Mouse (Mus musculus): ENCODE measurements around the gene Gdf2.

The Gdf2 gene

DNA sequence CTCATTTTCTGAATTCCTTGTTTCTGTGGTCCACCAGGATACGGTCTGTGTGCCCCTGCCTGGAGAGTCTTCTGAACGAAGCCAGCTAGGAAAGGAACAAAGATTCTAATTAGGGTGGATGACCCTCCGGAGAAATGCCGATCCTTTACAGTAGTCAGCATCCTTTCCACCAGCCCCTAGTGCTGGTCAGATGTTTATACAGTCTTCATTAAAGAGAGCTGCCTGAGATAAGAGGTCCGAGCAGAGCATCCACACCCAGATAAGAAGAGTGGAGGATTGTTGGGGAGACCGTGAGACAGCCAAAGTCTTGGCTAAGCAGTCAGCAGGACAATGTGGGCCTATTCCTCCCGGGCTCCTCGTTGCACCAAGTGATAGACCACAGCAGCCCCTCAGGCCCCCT is at the start of gene Gdf2:
TSS of gene Gdf2 (plus strand) at position 301 of the 400 bp plus-strand sequence.
- no peak for ATAC-seq (ENCODE audit: insufficient number of reproducible peaks, low FRiP score, low TSS enrichment)

DNA sequence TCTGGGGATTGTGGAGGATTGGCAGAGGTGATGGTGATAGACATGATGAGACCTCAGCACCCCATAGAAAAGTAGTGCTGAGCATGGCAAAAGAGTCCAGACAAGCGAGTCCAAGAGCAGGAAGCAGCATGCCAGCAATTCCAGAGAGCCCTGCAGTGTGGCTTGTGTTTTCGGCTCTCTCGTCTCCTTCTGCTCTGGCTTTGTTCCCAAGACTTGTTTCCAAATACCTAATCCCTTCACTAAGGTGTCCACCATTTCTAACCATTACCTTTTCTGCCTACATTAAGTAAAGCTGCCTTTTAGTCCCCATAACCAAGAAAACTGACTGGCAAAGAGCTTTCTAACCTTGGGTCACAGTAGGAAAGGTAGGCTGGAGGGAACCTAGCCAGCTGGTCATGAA is 49.3 kb upstream of the Gdf2 start:
- no peak for ATAC-seq (ENCODE audit: insufficient number of reproducible peaks, low FRiP score, low TSS enrichment)

DNA sequence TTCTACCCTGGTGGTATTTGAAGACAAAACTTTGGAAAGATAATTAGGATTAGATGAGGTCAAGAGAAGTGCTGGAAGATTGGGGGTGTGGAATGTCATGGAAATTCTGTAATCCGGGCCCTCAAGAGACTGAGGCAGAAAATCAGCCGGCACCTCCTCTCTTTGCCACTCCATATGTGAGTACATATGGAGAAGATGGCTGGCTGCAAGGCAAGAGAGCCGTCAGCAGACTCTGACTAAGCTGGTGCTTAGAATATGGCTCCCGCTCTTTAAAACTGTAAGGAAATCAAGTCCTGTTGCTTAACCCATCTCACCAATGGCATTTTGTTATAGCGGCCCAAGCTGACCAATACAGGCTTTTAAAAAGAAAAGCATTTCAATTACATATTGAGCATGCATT is 45.1 kb upstream of the Gdf2 start:
- no peak for ATAC-seq (ENCODE audit: insufficient number of reproducible peaks, low FRiP score, low TSS enrichment)

GRCm38 (mm10) chr14:33896628-33897300 is 44.1 kb upstream of the Gdf2 start:
- ATAC-seq (ENCODE audit: insufficient number of reproducible peaks, low FRiP score, low TSS enrichment): no peak

GRCm38 (mm10) chr14:33902783-33903182 is 38.1 kb upstream of the Gdf2 start:
- no peak for ATAC-seq (ENCODE audit: insufficient number of reproducible peaks, low FRiP score, low TSS enrichment)

- no peak for ATAC-seq (ENCODE audit: insufficient number of reproducible peaks, low FRiP score, low TSS enrichment)
Observed at GRCm38 (mm10) chr14:33903199-33903598, 37.6 kb upstream of the Gdf2 start.

DNA sequence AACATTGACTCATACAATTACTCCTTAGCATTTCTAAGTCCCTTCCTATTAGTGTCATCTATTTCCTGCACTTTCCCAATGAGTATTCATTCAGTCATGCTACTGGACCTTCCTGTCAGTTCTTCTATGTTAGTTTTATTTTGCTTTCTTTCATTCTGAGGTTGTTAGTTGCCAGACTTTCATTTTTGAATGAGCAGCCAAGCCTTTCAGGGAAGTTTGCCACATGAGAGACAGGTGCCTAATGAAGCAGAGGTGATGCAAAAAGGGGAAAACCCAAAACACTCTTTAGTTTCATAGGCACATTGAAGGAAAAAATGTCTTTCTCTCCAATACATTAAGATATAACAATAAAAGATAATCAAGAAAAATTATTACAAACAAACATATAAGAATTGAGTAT is 36.0 kb upstream of the Gdf2 start:
- no peak for ATAC-seq (ENCODE audit: insufficient number of reproducible peaks, low FRiP score, low TSS enrichment)

GRCm38 (mm10) chr14:33913727-33914126 is 27.1 kb upstream of the Gdf2 start:
- ATAC-seq (ENCODE audit: insufficient number of reproducible peaks, low FRiP score, low TSS enrichment): no peak

DNA sequence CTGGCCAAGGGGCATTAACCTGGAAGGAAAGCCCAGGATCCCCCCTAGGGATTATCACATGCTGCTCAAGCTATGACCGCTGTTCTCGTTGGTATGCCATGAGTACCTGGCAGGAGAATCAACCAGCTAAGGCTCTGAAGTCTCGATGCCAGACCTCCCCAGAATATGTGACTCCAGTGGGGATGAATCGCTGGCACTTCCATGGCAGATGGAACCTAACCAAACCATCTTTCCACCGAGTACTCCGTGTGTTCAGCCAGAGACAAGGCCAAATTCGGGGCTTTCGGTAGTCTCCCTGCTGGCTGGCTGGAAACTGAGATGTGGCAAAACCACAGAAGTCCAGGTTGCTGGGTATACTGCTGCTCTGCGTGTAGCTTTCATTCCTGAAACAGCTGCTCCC is 26.6 kb upstream of the Gdf2 start:
- ATAC-seq (ENCODE audit: insufficient number of reproducible peaks, low FRiP score, low TSS enrichment): no peak

DNA sequence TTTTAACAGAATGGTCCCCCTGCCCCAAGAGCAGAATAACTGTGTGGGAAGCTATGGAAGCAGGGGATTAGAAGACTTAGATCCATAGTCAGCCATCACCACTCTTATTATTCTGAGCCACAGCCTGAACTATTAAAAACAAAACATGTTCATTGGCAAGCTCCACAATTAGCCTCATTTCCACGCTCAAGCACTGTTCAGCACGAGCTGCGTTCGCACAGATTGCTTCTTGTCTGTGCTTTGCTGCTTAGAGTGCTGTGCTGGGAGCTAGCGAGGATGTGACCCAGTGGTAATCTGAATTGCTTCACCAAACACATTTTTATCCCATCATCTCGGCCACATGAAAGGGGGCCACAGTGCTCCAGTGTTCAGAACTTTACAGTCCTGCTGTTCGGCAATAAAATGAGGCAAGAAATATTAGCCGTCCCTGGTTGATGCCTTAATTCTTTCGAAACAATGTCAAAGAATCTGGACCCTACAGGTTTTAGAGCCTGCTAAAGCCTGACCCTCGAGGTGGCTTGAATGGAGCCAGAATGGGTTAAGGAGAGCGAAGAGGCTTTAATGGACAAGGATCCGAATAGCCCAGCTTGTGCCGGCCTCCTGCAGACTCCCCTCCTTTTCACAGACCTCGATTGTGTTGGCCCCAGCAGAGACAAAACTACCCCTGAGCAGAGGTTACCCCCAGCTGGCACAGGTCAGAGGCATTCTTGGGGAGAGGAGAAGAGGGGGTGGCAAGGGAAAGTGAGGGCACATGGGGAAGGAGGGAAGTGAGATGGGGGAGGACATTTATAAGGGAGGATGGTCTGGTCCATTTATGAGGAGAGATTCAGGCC is 19.9 kb upstream of the Gdf2 start:
- ATAC-seq (ENCODE audit: insufficient number of reproducible peaks, low FRiP score, low TSS enrichment): no peak

- no peak for ATAC-seq (ENCODE audit: insufficient number of reproducible peaks, low FRiP score, low TSS enrichment)
Observed at GRCm38 (mm10) chr14:33922771-33923167, 18.1 kb upstream of the Gdf2 start.

GRCm38 (mm10) chr14:33923168-33924070 is 17.4 kb upstream of the Gdf2 start, which contains the start of gene Gdf10:
Gene Gdf10 (plus strand): TSS chr14:33923587.
- ATAC-seq (ENCODE audit: insufficient number of reproducible peaks, low FRiP score, low TSS enrichment): no peak

- ATAC-seq (ENCODE audit: insufficient number of reproducible peaks, low FRiP score, low TSS enrichment): no peak
Observed at GRCm38 (mm10) chr14:33931853-33932252, 9.0 kb upstream of the Gdf2 start.

DNA sequence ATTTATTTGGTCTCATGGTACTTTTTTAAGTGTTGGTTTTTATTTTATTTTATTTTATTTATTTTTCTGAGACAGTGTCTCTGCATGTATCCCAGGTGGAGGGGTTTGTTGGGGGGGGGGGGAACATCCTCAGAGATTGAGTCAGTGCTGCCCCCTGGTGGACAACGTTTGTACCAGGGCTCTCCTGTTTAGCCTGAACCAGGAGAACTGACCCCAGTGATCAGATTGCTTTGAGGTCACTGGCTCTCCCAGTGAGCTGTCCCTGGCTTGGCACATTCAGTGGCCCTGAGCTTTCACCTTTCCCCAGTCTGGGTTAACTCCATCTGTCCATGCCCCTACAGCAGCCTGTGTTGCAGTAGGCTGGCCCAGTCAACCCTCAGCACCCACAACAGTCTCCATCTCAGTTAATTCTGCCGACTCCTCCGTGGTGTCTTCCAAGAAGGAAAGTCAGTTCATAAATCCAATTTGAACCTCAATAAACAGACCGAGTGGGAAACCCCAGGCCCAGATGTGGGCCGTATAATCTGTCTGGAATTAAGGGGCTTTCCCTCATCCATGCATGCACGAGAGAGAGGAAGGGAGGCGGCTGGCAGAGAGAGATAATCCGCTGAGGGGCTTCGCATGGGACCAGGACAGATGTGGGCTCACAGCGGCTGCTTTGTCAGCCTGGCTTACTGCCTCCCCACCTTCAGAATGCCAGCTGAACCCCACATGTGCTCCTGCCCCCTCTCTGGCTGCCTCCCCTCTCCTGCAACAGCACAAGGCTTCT is 7.7 kb upstream of the Gdf2 start:
- no peak for ATAC-seq (ENCODE audit: insufficient number of reproducible peaks, low FRiP score, low TSS enrichment)

DNA sequence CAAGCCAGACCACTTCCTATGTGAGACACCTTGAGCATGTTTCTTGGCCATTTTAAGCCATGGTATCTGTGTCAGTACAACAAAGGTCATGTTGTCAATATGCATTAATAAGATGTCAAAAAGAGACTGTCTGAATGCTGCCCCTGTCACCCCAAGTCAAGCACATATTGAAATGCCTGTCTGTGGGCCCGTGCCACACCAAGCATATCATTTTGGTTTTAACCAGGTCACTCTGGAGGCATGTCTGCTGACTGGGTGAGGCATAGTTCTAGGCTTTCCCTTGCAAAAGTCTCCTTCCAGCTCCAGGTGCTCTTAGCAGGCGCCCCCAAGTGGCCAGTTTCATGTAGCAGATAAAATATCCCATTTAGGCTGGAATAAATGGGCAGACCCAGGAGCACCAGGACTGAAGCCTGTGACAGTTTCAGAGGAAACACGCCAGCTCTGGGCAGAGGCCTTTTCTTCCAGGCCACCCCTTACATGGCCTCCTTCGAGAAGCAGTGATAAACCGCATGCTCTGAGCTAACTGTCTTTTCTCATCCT is 7.0 kb upstream of the Gdf2 start:
- no peak; the same call in 1 of the 2 replicates for ATAC-seq (ENCODE audit: insufficient number of reproducible peaks, low FRiP score, low TSS enrichment)

DNA sequence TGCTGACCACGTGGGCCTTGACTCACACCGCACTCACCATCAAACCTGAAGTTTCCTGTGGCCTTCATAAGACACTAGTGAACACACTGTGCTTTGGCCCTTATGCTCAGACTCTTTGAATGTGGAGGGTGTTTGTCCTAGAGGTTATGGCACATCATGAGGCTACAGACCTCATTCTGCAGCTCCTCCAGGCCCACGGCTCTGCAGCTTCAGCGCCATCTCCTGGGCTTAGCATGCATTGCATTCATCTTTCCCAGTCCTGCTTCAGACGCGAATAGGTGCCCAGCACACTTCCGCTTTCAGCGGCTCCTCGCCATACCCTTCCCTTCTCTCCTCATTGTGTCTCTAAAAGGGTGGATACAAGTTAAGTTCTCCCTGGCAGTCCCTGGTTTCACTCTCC is 1.7 kb upstream of the Gdf2 start:
- peak; percentile 54 for ATAC-seq (ENCODE audit: insufficient number of reproducible peaks, low FRiP score, low TSS enrichment)

DNA sequence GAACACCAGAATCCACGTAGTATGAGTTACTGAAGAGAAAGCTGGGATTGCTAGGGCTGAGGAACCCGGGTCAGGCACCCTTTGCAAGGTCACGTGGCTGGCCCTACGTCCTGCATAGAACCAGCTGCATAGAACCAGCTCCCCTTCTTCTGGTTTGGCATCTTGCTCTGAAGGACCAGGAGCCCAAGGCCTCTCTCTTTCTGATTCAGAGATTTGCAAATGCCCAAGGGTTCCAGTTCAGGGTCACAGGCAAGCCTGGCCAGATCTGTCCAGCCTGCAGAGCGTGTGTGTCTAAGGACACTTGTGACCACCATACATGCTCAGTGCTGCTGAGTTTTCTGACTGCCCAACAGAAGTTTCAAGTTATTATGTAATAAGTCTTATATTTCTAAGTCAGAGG is 1.4 kb downstream of the Gdf2 start:
- no peak for ATAC-seq (ENCODE audit: insufficient number of reproducible peaks, low FRiP score, low TSS enrichment)

DNA sequence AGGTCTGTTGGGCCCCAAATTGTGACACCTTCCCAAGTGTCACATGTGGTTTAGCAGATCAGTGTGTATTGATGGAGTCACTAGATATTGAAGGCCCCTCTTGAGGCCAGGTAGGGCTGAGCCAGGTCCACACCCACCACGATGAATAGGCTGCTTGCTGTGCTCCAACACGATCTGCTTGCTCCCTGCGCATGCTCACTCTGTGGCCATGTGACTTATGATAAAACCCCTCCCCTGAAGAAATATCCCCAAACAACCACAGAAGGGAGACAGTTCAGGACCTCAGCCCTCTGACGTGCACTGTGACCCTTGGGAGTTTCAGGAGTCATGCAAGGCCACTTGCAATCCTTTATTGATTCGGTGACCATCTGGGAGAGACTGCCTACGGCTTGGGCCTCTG is 5.3 kb downstream of the Gdf2 start:
- ATAC-seq (ENCODE audit: insufficient number of reproducible peaks, low FRiP score, low TSS enrichment): no peak

- ATAC-seq (ENCODE audit: insufficient number of reproducible peaks, low FRiP score, low TSS enrichment): peak; percentile 27; the same call in 1 of the 2 replicates
Observed at GRCm38 (mm10) chr14:33952233-33952981, 11.6 kb downstream of the Gdf2 start.
